In genomic region chr8:105283074-105283473, GRCm38 (mm10) we compare ENCODE assay signal across 8 mouse cellular contexts. TPM values are rescaled to one million over a fixed set of nuclear protein-coding genes. Genes with fewer than 3 reads are reported as not detected.
A peak's percentile ranks its signal among the peaks of the same experiment; 100 is the strongest.
DNase-seq lines count a peak whose midpoint lies in the region; ATAC-seq and TF ChIP-seq lines count a peak whose summit lies in the region.

No protein-coding gene starts in this region.

- peaks cover 32% of the 10 kb centered on the region for H3K36me3 ChIP-seq in G1E (replicated peaks)
- no peaks in the 10 kb centered on the region for H3K36me3 ChIP-seq in liver, embryonic 15.5 days (replicated peaks)
- peaks cover 4% of the 10 kb centered on the region; the same call in 1 of the 2 replicates for H3K36me3 ChIP-seq in stomach, embryonic 14.5 days (ENCODE audit: control insufficient read depth, insufficient read depth, low read length)

- no peak overlapping the region for H3K27ac ChIP-seq in liver, embryonic 15.5 days (replicated peaks)
- no peak overlapping the region for H3K27ac ChIP-seq in stomach, embryonic 14.5 days (ENCODE audit: low read length)

- peak; percentile 76 for ATAC-seq in G1E (ENCODE audit: extremely low read depth, insufficient number of reproducible peaks, low FRiP score, poor library complexity, severe bottlenecking)
- peak; percentile 53 for ATAC-seq in common myeloid progenitor, adult 5-6 weeks (replicated peaks; ENCODE audit: low read depth, poor library complexity, severe bottlenecking)
- ATAC-seq in liver, embryonic 15.5 days (ENCODE audit: insufficient read depth), result peak; percentile 69
- ATAC-seq in stomach, embryonic 14.5 days (ENCODE audit: insufficient number of reproducible peaks, insufficient read depth, low FRiP score, low read depth), result peak; percentile 71

- DNase-seq in layer of hippocampus, adult 11-12 months (ENCODE audit: low spot score), result peak; percentile 50
- DNase-seq in layer of hippocampus, adult 8-10 months (ENCODE audit: low spot score in 2 of 2), result no peak
- DNase-seq in G1E (ENCODE audit: low spot score), result peak; percentile 76
- DNase-seq in heart, postnatal 36 days, result peak; percentile 52 to 59
- DNase-seq in c-Kit-positive CD71-positive TER-119-positive erythroid progenitor cells, embryonic 14.5 days (ENCODE audit: low spot score), result no peak

- peak; percentile 94 for TF ChIP-seq CTCF in G1E (IDR thresholded peaks at IDR 0.05; ENCODE audit: low read depth, low read length)

- intact Hi-C loops in heart, postnatal 36 days (cut with DNase I), result no loop called here

- H3K4me2 ChIP-seq in liver, embryonic 15.5 days, result peak overlapping the region; percentile 42
- no peak overlapping the region for H3K4me2 ChIP-seq in stomach, embryonic 14.5 days (replicated peaks; ENCODE audit: low read depth, low read length)

- H3K4me1 ChIP-seq in G1E (ENCODE audit: insufficient read depth, low read depth, low read length), result peaks cover 51% of the 10 kb centered on the region
- peaks cover 25% of the 10 kb centered on the region for H3K4me1 ChIP-seq in liver, embryonic 15.5 days (replicated peaks)
- no peaks in the 10 kb centered on the region for H3K4me1 ChIP-seq in stomach, embryonic 14.5 days (ENCODE audit: control insufficient read depth, insufficient read depth, low read length)

- H3K9me3 ChIP-seq in G1E (replicated peaks), result no peaks in the 10 kb centered on the region; the same call in 1 of the 2 replicates
- no peaks in the 10 kb centered on the region for H3K9me3 ChIP-seq in liver, embryonic 15.5 days (replicated peaks)
- no peaks in the 10 kb centered on the region for H3K9me3 ChIP-seq in stomach, embryonic 14.5 days (ENCODE audit: control insufficient read depth, low read depth, low read length)

- peak overlapping the region; percentile 71 for H3K4me3 ChIP-seq in G1E (ENCODE audit: low read depth, low read length)
- H3K4me3 ChIP-seq in liver, embryonic 15.5 days (replicated peaks), result 0 out of 2 replicates have a peak overlapping the region, but pooled peaks have one; percentile 3
- no peak overlapping the region for H3K4me3 ChIP-seq in stomach, embryonic 14.5 days (ENCODE audit: low read depth, low read length)

- H3K27me3 ChIP-seq in G1E (ENCODE audit: insufficient read depth, low read length), result peaks cover 26% of the 10 kb centered on the region
- peaks cover 89% of the 10 kb centered on the region for H3K27me3 ChIP-seq in liver, embryonic 15.5 days
- peaks cover 12% of the 10 kb centered on the region; the same call in 1 of the 2 replicates for H3K27me3 ChIP-seq in stomach, embryonic 14.5 days (ENCODE audit: control insufficient read depth, insufficient read depth, low read length)

- H3K9ac ChIP-seq in liver, embryonic 15.5 days, result no peak overlapping the region
- no peak overlapping the region for H3K9ac ChIP-seq in stomach, embryonic 14.5 days (replicated peaks; ENCODE audit: low read depth, low read length)

- WGBS in liver, embryonic 15.5 days (ENCODE audit: insufficient replicate concordance), result 30% methylated on average over 23 of the region's 23 CpGs
- 30% methylated on average over 23 of the region's 23 CpGs for WGBS in stomach, embryonic 14.5 days

RNA-seq across cellular contexts. Expression of gene 4931428F04Rik, which starts 6.6 kb away (rescaled TPM):
- total RNA-seq in layer of hippocampus, adult 8-10 months (2022), result 10 to 100 TPM; 20.4 to 25.4 (median 21.7) TPM
- 7.8 and 9.0 TPM in 2 replicates for total RNA-seq in G1E (2014; fragmentation: Nextera tagmentation)
- 2.6 and 2.8 TPM in 2 replicates for total RNA-seq in G1E (2017)
- polyA plus RNA-seq in G1E (2012), result 1.5 and 2.0 TPM in 2 replicates
- total RNA-seq in common myeloid progenitor, adult 5-6 weeks (2017), result 2.9 and 6.7 TPM in 2 replicates
- under 1 TPM; 0.70 to 0.97 TPM for total RNA-seq in heart, postnatal 36 days (2021)
- polyA plus RNA-seq in liver, embryonic 15.5 days (2015; fragmentation: Nextera tagmentation; extraction: Ambion mirVana), result 0.59 and 0.68 TPM in 2 replicates
- polyA plus RNA-seq in stomach, embryonic 14.5 days (2014; fragmentation: Nextera tagmentation; extraction: Ambion mirVana), result 10.3 and 10.7 TPM in 2 replicates

RNA-seq across cellular contexts. Expression of gene Nol3, which starts 7.1 kb away (rescaled TPM):
- 10 to 100 TPM in 2 of 4 experiments, 1 to 10 TPM in 2; 8.2 to 14.0 (median 11.6) TPM for total RNA-seq in layer of hippocampus, adult 8-10 months (2022)
- total RNA-seq in G1E (2014; fragmentation: Nextera tagmentation) (0.39 and 0.60 TPM in 2 replicates), G1E (2017) (0.41 and 0.49 TPM in 2 replicates)
- polyA plus RNA-seq in G1E (2012), result 0.60 and 0.77 TPM in 2 replicates
- 0.05 TPM in 1 of 2 replicates, not detected in the other for total RNA-seq in common myeloid progenitor, adult 5-6 weeks (2017)
- total RNA-seq in heart, postnatal 36 days (2021), result 10 to 100 TPM; 19.3 to 22.1 TPM
- 0.22 and 0.30 TPM in 2 replicates for polyA plus RNA-seq in liver, embryonic 15.5 days (2015; fragmentation: Nextera tagmentation; extraction: Ambion mirVana)
- 1.9 and 2.0 TPM in 2 replicates for polyA plus RNA-seq in stomach, embryonic 14.5 days (2014; fragmentation: Nextera tagmentation; extraction: Ambion mirVana)

RNA-seq across cellular contexts. Expression of gene Exoc3l, which starts 12.8 kb away (rescaled TPM):
- 1 to 10 TPM in 2 of 4 experiments, under 1 TPM in 2; 0.89 to 2.1 (median 1.0) TPM for total RNA-seq in layer of hippocampus, adult 8-10 months (2022)
- total RNA-seq in G1E (2014; fragmentation: Nextera tagmentation) (1.4 and 3.2 TPM in 2 replicates), G1E (2017) (1.5 and 2.8 TPM in 2 replicates)
- polyA plus RNA-seq in G1E (2012), result 2.6 and 2.7 TPM in 2 replicates
- 2.3 and 2.6 TPM in 2 replicates for total RNA-seq in common myeloid progenitor, adult 5-6 weeks (2017)
- total RNA-seq in heart, postnatal 36 days (2021), result 1 to 10 TPM; 6.4 to 7.7 TPM
- 6.0 and 6.7 TPM in 2 replicates for polyA plus RNA-seq in liver, embryonic 15.5 days (2015; fragmentation: Nextera tagmentation; extraction: Ambion mirVana)
- 7.9 and 9.2 TPM in 2 replicates for polyA plus RNA-seq in stomach, embryonic 14.5 days (2014; fragmentation: Nextera tagmentation; extraction: Ambion mirVana)

RNA-seq across cellular contexts. Expression of gene Hsf4, which starts 13.5 kb away (rescaled TPM):
- total RNA-seq in layer of hippocampus, adult 8-10 months (2022), result 10 to 100 TPM; 10.6 to 12.9 (median 12.0) TPM
- total RNA-seq in G1E (2014; fragmentation: Nextera tagmentation) (0.49 and 0.68 TPM in 2 replicates), G1E (2017) (0.70 and 0.93 TPM in 2 replicates)
- 0.33 and 0.39 TPM in 2 replicates for polyA plus RNA-seq in G1E (2012)
- not detected in 2 replicates for total RNA-seq in common myeloid progenitor, adult 5-6 weeks (2017)
- 1 to 10 TPM; 1.6 to 2.6 TPM for total RNA-seq in heart, postnatal 36 days (2021)
- polyA plus RNA-seq in liver, embryonic 15.5 days (2015; fragmentation: Nextera tagmentation; extraction: Ambion mirVana), result not detected in 2 replicates
- not detected in 2 replicates for polyA plus RNA-seq in stomach, embryonic 14.5 days (2014; fragmentation: Nextera tagmentation; extraction: Ambion mirVana)

RNA-seq across cellular contexts. Expression of gene E2f4, which starts 14.4 kb away (rescaled TPM):
- 10 to 100 TPM; 36.4 to 38.9 (median 37.6) TPM for total RNA-seq in layer of hippocampus, adult 8-10 months (2022)
- total RNA-seq in G1E (2014; fragmentation: Nextera tagmentation) (228 and 274 TPM in 2 replicates), G1E (2017) (40.1 and 42.5 TPM in 2 replicates)
- polyA plus RNA-seq in G1E (2012), result 69.8 and 79.2 TPM in 2 replicates
- total RNA-seq in common myeloid progenitor, adult 5-6 weeks (2017), result 52.6 and 69.5 TPM in 2 replicates
- 10 to 100 TPM; 18.9 to 20.0 TPM for total RNA-seq in heart, postnatal 36 days (2021)
- polyA plus RNA-seq in liver, embryonic 15.5 days (2015; fragmentation: Nextera tagmentation; extraction: Ambion mirVana), result 197 and 211 TPM in 2 replicates
- polyA plus RNA-seq in stomach, embryonic 14.5 days (2014; fragmentation: Nextera tagmentation; extraction: Ambion mirVana), result 95.0 and 95.8 TPM in 2 replicates

Comparison
In these comparisons a context has a peak if more than half of its experiments do, and no peak if none do; other contexts are left out.
1. DNase-seq: peak in layer of hippocampus, adult 11-12 months (single experiment), G1E (single experiment) and heart, postnatal 36 days (2 of 2); none in layer of hippocampus, adult 8-10 months (0 of 2) and c-Kit-positive CD71-positive TER-119-positive erythroid progenitor cells, embryonic 14.5 days (single experiment).
2. Peak in every context shown above with its lines, with median percentiles within 50 percentile points of each other: ATAC-seq.